Mouse (Mus musculus) right cerebral cortex, postnatal 10 days (tissue): ENCODE data around the gene Bsn.
A peak's percentile ranks its signal among the peaks of the same experiment; 100 is the strongest.

ENCODE experiments used
- DNase-seq, 2 experiments: peaks; one replicate each; pipeline ENCODE4 v3.0.0; 2021; ENCODE audit warnings: low spot score in 2 of 2

The Bsn gene

GRCm38 (mm10) chr9:108125731-108126130, 64.5 kb downstream of the Bsn start:
- no peak for DNase-seq

- DNase-seq, result no peak
Observed at GRCm38 (mm10) chr9:108123916-108124315, 66.3 kb downstream of the Bsn start.

- DNase-seq, result no peak
Observed at GRCm38 (mm10) chr9:108121170-108121969, 68.8 kb downstream of the Bsn start.

- no peak for DNase-seq
Observed at GRCm38 (mm10) chr9:108120671-108121070, 69.5 kb downstream of the Bsn start.

- DNase-seq, result no peak
Observed at GRCm38 (mm10) chr9:108119891-108120411, 70.2 kb downstream of the Bsn start.

- DNase-seq, result no peak
Observed at GRCm38 (mm10) chr9:108117143-108117542, 73.0 kb downstream of the Bsn start.

GRCm38 (mm10) chr9:108115290-108116077, 74.7 kb downstream of the Bsn start:
- no peak for DNase-seq

GRCm38 (mm10) chr9:108112719-108113340, 77.4 kb downstream of the Bsn start:
- DNase-seq, result no peak

- DNase-seq, result no peak
Observed at GRCm38 (mm10) chr9:108111593-108112121, 78.5 kb downstream of the Bsn start.

GRCm38 (mm10) chr9:108111101-108111592, 79.0 kb downstream of the Bsn start:
- DNase-seq, result peak in 1 of 2 experiments; percentile 43

- no peak for DNase-seq
Observed at GRCm38 (mm10) chr9:108110160-108110559, 80.0 kb downstream of the Bsn start.

GRCm38 (mm10) chr9:108107867-108108266, 82.3 kb downstream of the Bsn start:
- DNase-seq, result no peak

GRCm38 (mm10) chr9:108106090-108106489, 84.1 kb downstream of the Bsn start:
- no peak for DNase-seq

- no peak for DNase-seq
Observed at GRCm38 (mm10) chr9:108105549-108105863, 84.7 kb downstream of the Bsn start.

GRCm38 (mm10) chr9:108104766-108105548, 85.2 kb downstream of the Bsn start:
- DNase-seq, result no peak

GRCm38 (mm10) chr9:108099619-108100018, 90.6 kb downstream of the Bsn start:
- no peak for DNase-seq

GRCm38 (mm10) chr9:108095949-108096712, 94.1 kb downstream of the Bsn start:
- DNase-seq, result no peak

GRCm38 (mm10) chr9:108095518-108095917, 94.7 kb downstream of the Bsn start:
- peak in 1 of 2 experiments; percentile 79 for DNase-seq

- DNase-seq, result no peak
Observed at GRCm38 (mm10) chr9:108094998-108095411, 95.2 kb downstream of the Bsn start.
